Mouse (Mus musculus): ENCODE results near the gene Platr17.
A peak's percentile ranks its signal among the peaks of the same experiment; 100 is the strongest.

Platr17 gene

DNA sequence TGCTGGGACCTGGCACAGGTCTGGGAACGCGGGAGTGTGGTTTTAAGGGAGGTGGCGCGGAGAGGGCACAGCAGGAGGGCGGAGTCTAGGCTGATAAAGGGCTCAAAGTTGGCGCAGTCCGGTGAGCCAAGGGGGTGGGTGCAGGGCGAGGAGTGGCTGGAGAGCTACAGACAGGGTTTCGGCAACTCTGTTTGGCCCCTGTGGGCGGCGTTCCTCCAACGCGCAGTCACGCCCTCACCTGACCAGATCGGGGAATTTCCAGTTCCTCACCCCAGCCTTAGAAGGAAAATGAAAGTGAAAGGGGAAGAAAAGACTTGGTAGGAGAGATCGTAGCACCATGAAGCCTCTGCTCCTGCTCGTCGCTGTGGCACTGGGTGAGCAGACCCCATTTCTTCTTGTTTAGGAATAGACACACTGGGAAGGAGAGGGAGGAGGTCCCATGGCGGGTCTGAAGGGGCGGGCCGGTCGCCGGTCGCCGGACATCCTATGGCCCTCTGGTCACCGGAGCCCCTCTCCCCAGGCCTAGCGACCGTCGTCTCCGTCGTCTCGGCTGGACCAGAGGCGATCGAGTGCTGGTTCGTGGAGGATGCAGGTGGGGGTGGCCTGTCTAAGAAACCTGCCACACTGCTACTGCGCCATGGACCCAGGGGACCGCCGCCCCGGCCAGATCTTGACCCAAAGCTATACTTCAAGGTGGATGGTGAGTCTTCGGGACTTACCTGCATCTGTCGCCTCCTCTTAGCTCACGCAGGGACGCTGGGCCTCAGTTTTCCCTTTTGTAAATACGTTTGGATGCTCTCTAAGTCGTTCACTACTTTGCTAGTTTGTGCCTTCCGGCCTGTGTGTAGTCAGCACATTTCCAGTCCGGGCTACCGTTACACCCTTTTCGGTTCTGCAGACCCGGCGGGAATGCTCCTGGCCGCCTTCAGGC lies 14.7 kb downstream of the Platr17 start:
- peak in 1 of 2 experiments; percentile 69 for DNase-seq (ENCODE audit: low spot score in 2 of 2)

DNA sequence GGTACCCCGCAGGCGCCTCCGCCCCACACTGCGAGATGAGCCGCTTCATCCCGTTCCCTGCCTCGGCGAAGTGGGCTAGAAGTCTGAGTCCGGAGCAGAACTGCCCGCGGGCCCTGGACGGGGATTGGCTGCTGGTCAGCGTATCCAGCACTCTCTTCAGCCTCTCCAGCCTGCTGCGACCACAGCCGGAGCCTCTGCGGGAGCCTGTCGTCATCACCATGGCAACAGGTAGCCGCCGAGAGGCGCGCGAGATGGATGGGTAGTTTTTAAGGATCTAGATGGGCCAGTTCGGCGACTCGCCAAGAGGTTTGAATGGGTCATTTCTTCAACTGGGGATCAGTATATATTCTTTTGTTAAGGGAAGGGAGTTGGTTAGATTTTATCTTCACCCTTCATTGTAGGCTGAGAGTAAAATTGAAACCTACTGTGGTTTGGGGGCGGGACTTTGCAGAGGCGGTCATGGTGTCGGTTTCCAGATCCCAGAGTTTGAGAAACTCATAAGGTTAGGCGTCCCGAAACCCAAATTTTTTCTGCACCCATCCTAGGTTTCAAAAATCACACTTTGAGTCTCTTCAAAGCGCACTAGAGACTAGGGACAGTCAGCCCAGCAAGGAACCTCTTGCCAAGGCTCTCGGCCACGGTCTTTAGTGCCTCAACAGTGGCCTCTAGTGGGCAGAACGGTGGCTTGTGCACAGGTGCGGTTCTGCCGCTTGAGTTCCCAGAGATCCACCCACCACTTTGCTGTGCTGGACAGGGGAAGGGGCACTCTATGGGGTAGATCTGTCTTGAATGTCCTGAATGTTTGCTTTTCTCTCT lies 15.6 kb downstream of the Platr17 start:
- DNase-seq (ENCODE audit: low spot score in 2 of 2): peak in 1 of 2 experiments; percentile 77

DNA sequence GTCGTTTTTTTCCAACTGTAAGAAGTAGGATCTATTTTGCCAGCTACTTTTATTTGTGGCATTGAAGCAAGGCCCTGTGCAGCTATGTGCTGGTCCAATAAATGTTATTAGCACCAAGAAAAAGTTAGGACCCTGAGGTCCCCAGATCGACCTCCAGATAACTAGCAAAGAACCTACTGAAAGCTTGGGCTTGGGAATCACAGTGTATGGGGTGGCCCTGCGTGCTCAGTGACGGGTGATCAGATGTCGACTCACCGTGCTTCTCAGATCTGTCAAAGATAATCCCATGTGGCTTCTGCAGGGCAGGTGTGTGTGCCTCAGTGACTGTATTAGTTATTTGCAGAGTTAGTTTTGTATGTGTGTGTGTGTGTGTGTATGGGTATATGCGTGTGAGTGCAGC lies 16.4 kb downstream of the Platr17 start:
- no peak for DNase-seq (ENCODE audit: low spot score in 2 of 2)

DNA sequence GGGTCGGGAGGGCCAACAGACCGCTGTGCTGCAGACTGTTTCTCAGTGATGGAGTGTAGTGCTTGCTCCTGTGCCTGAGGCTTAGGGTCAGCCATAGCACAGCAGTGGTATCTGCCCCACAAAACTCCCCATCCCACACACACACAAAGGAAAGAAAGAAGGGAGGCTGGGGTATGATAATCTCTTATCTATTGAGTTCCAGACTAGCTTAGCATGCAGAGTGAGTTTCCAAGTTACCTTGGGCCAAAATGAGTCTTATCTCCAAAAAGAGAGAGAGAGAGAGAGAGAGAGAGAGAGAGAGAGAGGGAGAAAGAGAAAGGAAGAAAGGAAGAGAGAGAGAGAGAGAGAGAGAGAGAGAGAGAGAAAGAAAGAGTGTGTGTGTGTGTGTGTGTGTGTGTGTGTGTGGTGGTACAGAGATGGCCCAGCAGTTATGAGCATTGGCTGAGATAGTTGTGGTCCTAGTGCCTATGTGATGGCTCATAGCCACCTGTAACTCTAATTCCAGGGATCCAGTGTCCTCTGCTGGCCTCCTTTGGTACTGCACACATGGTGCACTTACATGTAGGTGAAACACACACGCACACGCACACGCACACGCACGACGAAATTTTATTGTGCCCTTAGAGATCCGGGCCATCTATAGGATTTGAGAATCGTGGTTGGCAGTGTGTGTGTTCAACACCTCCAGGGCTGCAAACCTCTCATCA lies 19.8 kb downstream of the Platr17 start:
- DNase-seq (ENCODE audit: low spot score in 2 of 2): no peak

DNA sequence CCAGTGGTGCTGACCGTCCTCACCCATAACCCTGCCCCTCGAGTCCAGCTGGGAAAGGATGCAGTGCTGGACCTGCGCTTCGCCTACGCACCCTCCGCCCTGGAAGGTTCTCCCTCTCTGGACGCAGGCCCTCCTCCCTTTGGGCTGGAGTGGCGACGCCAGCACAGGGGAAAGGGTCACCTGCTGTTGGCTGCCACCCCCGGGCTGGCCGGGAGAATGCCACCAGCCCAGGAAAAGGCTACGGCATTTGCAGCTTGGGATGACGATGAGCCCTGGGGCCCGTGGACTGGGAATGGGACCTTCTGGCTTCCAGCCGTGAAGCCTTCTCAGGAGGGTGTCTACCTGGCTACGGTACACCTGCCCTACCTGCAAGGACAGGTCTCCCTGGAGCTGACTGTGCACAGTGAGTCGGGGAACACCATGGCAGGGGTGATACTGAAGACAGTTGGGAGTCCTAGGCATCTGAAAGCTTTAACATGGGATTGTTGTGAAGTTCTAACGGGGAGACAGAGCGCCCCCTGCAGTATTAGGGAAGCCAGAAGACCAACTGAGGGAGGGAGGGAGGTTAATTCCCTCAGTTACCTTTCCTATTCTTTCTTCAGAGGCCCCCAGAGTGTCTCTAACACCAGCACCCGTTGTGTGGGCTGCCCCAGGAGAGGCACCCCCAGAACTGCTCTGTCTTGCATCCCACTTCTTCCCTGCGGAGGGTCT lies 20.6 kb downstream of the Platr17 start:
- no peak for DNase-seq (ENCODE audit: low spot score in 2 of 2)

DNA sequence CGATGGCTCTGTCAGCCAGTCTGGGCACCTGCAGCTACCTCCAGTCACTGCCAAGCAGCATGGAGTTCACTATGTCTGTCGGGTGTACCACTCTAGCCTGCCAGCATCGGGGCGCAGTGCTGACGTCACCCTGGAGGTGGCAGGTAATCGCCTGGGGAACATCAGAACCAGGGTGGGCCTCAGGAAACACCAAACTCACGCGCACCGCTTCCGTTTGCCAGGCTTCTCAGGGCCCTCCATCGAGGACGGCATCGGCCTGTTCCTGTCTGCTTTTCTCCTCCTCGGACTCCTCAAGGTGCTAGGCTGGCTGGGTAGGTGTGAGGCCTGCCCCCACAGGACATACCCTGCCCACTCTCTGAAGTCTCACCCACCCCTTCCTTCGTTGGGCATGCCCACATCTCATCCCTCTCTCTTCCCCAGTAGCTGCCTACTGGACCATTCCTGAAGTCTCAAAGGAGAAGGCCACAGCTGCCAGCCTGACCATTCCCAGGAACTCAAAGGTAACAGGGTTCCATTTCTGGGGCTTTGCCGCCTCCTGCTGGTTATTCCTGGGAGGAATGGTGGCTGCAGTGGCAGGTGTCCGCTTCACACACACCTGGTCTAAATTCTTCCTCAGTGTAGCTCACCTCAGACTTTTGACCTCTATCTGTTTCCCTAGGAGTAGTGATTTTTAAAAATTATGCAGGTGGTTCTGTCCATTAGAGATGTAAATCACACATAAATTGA lies 21.4 kb downstream of the Platr17 start:
- no peak for DNase-seq (ENCODE audit: low spot score in 2 of 2)

DNA sequence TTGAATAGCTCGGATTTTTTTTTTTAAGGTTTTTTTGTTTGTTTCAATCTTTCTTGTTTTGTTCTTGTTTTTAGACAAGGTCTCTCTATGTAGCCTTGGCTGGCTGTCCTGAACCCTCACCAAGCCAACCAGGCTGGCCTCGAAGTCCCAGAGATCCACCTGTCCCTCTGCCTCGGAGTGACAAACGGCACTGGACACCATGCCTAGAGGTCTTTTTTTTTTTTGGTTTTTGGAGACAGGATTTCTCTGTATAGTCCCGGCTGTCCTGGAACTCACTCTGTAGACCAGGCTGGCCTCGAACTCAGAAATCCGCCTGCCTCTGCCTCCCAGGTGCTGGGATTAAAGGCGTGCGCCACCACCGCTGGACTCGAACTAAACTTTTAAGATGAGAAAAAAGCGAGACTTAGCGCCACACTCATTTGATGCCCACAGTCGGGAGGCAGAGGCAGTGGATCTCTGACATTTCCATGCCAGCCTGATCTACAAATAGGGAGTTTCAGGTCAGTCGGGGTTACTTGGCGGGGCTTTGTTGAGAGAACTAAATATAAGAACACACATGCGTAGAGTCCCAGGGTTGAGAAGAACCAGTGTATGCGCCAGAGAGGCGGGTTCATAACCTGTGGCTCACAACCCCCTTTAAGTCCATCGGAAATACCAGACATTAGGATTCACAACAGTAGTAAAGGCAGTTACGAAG lies 23.5 kb downstream of the Platr17 start:
- DNase-seq (ENCODE audit: low spot score in 2 of 2): no peak

DNA sequence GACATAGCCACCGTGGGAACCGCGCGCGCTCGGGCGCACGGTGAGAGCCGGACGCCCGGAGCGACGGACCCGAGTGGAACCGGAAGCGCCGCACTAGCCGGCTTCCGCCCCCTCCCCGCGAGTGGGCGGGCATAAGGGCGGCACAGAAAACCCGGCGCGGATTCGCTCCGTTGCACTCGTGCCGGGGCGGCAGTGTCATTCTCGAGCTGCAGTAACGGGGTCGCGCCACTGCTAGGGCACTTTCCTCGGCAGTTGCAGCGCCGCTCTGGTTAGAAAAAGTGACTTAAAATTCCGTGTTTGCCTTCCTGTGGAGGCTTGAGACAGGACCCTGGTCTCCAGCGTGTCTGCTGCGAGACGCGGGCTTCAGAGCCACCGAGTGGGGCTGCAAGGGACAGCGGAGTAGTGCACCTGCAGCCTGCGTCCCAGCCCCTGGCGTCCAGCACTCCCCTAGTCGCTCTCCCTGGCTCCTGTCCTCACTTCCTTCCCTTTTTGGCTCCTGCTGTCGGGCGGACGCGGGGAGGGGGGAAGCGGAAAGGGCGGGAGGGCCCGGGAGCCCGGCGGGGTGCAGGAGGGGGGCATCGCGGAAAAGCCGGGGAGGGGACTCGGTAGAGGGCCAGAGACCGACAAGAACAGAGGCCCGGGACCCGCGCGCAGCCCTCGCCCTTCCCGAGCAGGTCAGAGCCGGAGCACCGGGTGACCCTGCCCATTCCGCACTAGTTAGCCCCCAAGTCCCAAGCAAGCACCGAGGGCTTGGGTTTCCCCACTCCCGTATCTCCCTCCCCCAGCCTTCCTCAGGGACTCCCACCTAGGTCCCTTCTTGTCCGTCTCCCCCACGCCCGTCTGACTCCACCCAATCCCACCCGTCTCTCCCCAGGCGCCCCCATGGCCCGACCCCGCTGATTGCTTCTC lies 24.7 kb downstream of the Platr17 start, which contains the start of gene Rgl2:
Gene Rgl2, plus strand, starts transcription at position 173 of the 909 bp plus-strand sequence.
- DNase-seq (ENCODE audit: low spot score in 2 of 2): peak in 1 of 2 experiments; percentile 91

DNA sequence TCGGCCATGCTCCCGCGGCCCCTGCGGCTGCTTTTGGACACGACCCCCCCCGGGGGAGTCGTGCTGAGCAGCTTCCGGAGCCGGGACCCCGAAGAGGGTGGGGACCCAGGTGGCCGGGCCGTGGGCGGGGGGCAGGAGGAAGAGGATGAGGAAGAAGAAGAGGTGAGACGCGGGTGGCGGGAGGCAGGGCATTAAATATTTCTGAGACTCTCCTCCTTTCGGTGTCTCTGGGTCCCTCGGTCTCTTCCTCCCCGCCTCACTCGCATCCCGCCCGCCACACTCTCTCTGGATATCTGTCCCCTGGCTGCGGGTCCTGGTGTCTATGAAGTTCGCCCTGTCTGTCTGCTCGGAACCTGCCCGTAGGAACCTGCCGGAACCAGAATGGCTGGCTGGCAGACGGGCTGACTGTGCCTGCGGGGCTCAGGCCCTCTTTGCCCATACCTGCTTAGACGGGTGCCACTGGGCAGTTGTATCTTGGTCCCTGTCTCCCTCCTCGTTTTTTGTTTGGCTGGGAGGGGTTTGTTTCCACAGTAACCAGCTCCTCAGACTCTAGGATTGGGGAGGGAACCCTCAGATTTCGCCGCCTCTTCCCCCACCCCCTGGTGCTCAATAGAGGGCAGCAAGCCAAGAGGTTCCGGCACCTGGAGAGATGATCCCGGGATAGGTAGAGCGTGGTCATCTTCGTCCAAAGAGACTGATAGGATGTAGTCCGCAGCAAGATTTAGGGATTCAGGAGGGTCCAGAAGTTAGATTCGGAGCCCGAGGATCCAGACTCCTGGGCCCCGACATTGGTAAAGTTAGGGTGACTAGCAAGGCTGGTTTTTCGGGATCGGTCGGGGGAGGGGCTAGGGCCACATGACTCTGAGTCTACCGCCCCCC lies 25.6 kb downstream of the Platr17 start:
- peak in 1 of 2 experiments; percentile 77 for DNase-seq (ENCODE audit: low spot score in 2 of 2)

DNA sequence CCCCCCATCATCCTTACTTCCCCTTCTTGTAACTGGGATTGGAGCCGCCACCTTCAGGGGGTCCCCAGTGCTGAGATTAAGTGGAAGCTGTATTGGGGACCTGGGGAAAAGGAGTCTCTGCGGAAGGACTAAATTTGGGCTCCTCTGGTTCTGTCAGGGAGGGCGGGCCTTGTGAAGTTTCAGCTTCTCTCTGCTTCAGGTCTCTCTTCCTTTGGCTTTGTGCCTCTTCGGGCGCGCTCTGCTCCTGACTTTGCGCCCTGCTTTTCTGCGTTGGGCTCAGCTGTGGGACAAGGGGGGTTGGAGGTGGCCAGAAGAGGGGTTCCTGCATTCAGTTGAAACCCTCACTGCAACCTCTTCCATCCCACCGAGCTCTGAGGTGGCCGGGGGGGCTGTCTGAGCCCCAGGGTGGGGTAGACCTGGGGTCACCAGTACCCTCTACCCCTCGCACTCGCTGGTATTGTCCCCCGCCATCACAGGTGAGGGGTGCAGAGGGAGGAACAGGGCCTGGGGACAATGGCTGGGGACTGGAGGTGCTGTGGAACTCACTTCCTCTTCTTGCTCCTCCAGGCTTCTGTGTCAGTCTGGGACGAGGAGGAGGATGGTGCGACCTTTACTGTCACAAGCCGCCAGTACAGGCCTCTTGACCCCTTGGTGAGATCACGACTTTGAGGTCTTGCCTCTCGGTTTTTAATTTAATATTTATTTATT lies 26.4 kb downstream of the Platr17 start:
- DNase-seq (ENCODE audit: low spot score in 2 of 2): no peak

DNA sequence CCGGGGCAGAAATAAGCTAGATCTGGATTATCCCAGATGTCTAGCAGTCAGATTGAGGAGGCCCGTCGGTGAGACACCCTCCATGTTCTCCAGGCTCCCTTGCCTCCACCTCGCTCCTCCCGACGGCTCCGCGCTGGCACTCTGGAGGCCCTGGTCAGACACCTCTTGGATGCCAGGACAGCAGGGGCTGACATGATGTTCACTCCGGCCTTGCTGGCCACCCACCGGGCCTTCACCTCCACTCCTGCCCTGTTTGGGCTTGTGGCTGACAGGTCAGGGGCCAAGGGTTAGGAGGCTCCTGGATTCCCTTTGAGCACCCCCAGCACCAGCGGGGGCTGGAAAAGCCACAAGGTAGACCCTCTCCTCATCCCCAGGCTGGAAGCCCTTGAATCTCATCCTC lies 27.0 kb downstream of the Platr17 start:
- DNase-seq (ENCODE audit: low spot score in 2 of 2): no peak

DNA sequence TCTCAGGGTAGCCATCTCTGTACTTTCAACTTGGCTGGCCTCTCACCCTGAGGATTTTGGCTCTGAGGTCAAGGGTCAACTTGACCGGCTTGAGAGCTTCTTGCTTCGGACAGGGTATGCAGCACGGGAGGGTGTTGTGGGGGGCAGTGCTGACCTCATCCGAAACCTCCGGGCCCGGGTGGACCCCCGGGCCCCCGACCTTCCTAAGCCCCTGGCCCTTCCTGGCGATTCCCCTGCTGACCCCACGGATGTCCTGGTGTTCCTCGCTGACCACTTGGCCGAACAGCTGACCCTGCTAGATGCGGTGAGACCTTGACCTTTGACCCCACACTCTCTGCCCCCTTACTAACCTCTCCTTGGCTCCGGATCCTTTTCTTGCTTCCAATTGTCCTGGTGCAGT lies 27.5 kb downstream of the Platr17 start:
- no peak for DNase-seq (ENCODE audit: low spot score in 2 of 2)

DNA sequence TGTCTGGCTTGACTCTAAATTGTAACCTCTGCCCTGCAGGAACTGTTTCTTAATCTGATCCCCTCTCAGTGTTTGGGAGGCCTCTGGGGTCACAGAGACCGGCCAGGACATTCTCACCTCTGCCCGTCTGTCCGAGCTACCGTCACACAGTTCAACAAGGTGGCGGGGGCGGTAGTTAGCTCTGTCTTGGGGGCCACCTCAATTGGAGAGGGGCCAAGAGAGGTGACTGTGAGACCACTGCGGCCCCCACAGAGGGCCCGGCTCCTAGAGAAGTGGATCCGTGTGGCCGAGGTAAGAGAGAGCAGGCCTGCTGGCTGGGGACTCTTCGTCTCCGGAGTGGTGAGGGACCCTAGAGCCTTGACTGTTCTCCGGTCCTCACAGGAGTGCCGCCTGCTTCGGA lies 28.0 kb downstream of the Platr17 start:
- DNase-seq (ENCODE audit: low spot score in 2 of 2): no peak

DNA sequence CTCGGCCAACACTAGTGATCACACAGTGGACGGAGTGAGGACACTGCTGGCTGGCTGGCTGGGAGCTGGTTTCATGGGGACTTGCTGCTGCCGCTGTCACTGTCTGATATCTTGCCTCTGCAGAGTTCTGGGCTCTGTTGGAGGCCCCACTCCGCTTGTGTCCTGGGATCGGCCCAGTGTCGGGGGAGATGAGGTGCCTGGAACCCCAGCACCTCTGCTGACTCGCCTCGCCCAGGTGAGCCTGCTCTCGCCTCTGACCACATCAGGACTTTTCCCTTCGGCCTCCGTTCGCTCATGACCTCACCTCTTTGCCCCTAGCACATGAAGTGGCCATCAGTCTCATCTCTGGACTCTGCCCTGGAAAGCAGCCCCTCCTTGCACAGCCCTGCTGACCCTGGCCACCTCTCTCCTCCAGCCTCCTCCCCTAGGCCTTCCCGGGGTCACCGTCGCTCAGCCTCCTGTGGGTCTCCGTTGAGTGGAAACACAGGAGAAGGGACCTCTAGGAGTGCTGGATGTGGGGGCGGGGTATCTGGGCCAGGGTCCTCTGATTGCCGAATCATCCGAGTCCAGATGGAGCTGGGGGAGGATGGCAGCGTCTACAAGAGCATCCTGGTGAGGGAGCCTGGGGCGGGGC lies 30.6 kb downstream of the Platr17 start:
- DNase-seq (ENCODE audit: low spot score in 2 of 2): no peak

DNA sequence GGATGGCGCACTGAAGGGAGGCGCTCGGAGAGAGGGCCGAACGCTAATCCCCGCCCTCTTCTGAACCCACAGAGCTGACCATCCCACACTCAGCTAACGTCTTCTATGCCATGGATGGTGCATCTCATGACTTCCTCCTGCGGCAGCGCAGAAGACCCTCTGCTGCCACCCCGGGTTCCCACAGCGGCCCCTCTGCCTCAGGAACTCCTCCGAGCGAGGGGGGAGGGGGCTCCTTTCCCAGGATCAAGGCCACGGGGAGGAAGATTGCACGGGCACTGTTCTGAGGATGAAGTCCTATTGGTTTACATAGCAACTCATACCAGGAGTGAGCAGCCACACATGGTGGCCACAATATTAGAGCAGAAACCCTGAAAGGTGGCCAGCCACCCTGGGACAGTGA lies 32.1 kb downstream of the Platr17 start:
- no peak for DNase-seq (ENCODE audit: low spot score in 2 of 2)

DNA sequence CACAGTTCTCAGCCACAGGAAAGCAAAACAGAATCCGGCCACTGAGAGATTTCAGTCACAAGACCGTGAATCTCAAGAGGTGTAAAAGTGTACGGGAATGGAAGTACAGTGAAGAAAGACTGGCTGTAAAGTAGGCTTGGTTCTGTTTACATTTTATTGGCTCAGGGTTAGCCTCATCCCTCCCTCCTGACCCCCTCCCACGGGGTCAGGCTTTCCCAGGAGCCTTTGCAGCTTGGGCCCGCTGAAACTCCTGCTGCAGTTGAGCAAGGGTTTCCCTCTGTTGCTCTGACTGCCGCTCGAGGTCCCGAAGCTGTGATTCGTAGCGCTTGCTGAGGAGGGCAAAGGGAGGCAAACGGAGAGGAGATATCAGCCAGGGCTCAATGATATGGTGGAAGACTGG lies 33.8 kb downstream of the Platr17 start:
- no peak for DNase-seq (ENCODE audit: low spot score in 2 of 2)
